Mouse (Mus musculus): Measurements from ENCODE around the gene Fcrls.

GRCm38 (mm10) chr3:87247292-87247691 lies 16.2 kb downstream of the Fcrls start:
- TF ChIP-seq CTCF (IDR thresholded peaks at IDR 0.05; ENCODE audit: low read depth) (no peak), EP300 (IDR thresholded peaks at IDR 0.05; ENCODE audit: low read depth) (no peak)

Data from liver, embryonic 14.5 days (tissue).